Mouse (Mus musculus): ENCODE results near the gene Homer2. TPM values are rescaled to one million over a fixed set of nuclear protein-coding genes. Genes with fewer than 3 reads are reported as not detected.
A peak's percentile ranks its signal among the peaks of the same experiment; 100 is the strongest.

The Homer2 gene
- polyA plus RNA-seq (2015; fragmentation: Nextera tagmentation; extraction: Ambion mirVana) = 35.2 and 36.7 TPM in 2 replicates

- ATAC-seq (ENCODE audit: low FRiP score, low read depth) = no peak
- Histone ChIP-seq H3K36me3 (no peaks in the 10 kb centered on the region), H3K9ac (peak within 1 kb of the TSS; percentile 82), H3K27me3 (peaks cover 40% of the 10 kb centered on the region), H3K4me3 (peak within 1 kb of the TSS; percentile 72), H3K9me3 (0 out of 2 replicates have a peak, but pooled peaks cover 8% of the 10 kb centered on the region), H3K4me2 (replicated peaks) (peak within 1 kb of the TSS; percentile 83), H3K27ac (peak within 1 kb of the TSS; percentile 80), H3K4me1 (peaks cover 24% of the 10 kb centered on the region)
- WGBS = 74% methylated on average over 14 of the region's 14 CpGs
Observed at GRCm38 (mm10) chr7:81707471-81708140, at the start of gene Homer2. Gene Homer2, minus strand, starts transcription at chr7:81707527.

DNA sequence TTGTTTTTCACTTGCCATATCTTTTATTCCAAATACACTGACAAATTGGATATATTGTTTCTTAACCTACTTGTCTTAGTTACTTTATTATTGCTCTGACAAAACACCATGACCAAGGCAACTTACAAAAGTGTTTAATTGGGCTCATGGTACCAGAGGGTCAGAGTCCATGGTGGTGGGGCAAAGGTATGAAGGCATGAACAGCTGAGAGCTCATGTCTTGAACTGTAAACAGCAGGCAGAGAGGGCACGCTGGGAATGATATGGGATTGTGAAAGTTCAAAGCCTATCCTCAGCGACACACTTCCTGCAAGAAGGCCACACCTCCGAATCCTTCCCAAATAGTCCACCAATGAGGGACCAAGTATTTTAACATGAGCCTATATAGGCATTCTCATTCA, 40.6 kb upstream of the Homer2 start:
- H3K4me3 ChIP-seq = no peak overlapping the region
- H3K4me2 ChIP-seq (replicated peaks) = no peak overlapping the region
- no peaks in the 10 kb centered on the region for H3K27me3 ChIP-seq
- H3K9me3 ChIP-seq = no peaks in the 10 kb centered on the region
- WGBS = 87% methylated on average over 3 of the region's 3 CpGs
- H3K27ac ChIP-seq = no peak overlapping the region
- no peaks in the 10 kb centered on the region for H3K4me1 ChIP-seq
- no peak for ATAC-seq (ENCODE audit: low FRiP score, low read depth)
- no peak overlapping the region for H3K9ac ChIP-seq
- no peaks in the 10 kb centered on the region for H3K36me3 ChIP-seq

GRCm38 (mm10) chr7:81744145-81744544, 36.8 kb upstream of the Homer2 start:
- no peaks in the 10 kb centered on the region for H3K4me1 ChIP-seq
- H3K27me3 ChIP-seq = no peaks in the 10 kb centered on the region
- no peaks in the 10 kb centered on the region for H3K36me3 ChIP-seq
- H3K4me2 ChIP-seq (replicated peaks) = no peak overlapping the region
- H3K9ac ChIP-seq = no peak overlapping the region
- 56% methylated on average over 4 of the region's 4 CpGs for WGBS
- peak; percentile 51; the same call in 1 of the 2 replicates for ATAC-seq (ENCODE audit: low FRiP score, low read depth)
- H3K4me3 ChIP-seq = no peak overlapping the region
- no peaks in the 10 kb centered on the region for H3K9me3 ChIP-seq
- H3K27ac ChIP-seq = no peak overlapping the region

DNA sequence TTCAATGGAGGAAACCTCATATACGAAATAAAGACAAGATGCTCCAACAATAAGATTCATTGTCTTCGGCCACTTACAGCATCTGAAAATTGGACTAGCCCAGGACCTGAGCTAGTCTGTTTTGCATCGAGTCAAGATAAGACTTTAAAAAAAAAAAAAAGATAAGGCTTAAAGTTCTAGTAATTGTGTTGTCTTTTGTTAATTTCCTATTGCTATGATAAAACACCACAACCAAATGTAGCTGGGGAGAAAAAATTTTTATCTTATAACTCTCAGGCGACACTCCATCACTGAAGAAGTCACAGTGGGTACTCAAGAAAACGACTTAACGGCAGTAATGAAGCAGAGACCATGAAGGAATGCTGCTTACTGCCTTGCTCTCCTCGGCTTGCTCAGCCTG, 32.7 kb upstream of the Homer2 start:
- H3K9me3 ChIP-seq = no peaks in the 10 kb centered on the region
- peaks cover 7% of the 10 kb centered on the region; the same call in 1 of the 2 replicates for H3K4me1 ChIP-seq
- 88% methylated on average over 7 of the region's 7 CpGs for WGBS
- H3K4me2 ChIP-seq (replicated peaks) = no peak overlapping the region
- no peak for ATAC-seq (ENCODE audit: low FRiP score, low read depth)
- no peak overlapping the region for H3K4me3 ChIP-seq
- no peak overlapping the region for H3K27ac ChIP-seq
- H3K36me3 ChIP-seq = no peaks in the 10 kb centered on the region
- H3K27me3 ChIP-seq = no peaks in the 10 kb centered on the region
- H3K9ac ChIP-seq = no peak overlapping the region

DNA sequence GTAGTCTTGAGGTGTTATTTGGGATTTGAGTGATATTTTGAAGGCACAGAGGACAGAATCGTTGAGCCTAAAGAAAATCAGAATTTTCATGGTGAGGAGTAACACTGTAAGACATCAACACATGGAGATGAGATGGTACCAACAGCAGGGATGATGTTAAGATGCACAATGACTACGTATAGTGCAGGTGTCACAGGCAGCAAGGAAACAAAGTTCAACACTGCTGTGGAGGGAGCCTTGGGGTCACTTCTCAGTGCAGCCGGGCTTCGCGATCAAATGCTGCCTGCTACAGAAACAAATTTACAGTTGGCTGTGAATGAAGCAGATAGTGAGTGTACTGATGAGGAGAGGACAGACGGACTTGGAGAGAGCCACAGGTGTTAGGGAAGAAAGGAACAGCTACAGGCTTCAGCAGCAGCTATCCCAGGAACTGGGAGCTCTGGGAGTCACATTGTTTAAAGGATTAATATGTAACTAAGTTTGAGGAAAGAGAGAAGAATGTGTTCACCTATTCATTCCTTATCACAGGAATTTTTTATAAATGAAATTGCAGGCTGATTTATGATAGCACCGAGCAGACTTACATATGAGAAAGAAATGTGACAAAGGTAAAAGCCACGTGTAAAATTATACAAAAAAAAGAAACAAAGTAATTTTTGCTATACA, 31.5 kb upstream of the Homer2 start:
- H3K36me3 ChIP-seq = no peaks in the 10 kb centered on the region
- peaks cover 7% of the 10 kb centered on the region; the same call in 1 of the 2 replicates for H3K4me1 ChIP-seq
- 74% methylated on average over 8 of the region's 8 CpGs for WGBS

DNA sequence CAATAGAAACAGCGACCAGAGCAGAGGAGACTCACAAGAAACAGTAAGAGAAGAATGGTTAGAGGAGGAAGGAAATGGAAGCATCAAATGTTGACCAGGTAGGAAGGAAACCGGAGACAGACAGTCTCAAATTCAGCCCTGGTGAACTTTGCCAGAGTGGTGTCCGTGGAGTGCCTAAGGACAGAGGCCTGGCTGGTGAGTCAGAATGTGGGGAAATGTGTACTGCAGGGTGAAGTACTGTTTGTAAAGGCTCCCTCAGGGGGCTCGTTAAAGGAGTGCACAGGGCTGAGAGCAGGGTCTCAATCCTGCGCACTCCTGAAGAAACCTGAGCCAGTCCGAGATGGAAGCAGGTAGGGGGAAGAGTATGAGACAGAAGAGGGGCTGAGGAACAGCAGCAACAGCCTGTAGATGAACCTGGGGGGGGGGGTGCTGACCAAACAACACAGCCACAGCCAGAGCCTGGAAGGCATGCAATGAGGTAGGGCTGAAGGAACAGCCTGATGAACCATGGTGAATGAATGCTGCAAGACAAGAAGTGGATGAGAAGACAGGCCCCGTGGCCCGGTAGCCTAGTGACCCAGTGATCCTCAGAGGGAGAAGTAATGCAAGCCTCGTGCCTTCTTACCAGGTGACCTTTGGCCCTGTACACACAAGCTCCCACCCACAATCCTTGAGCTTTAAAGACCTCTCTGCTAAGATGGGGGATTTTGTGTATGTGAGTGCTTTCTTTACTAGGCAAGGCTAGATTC, 28.1 kb upstream of the Homer2 start:
- no peak overlapping the region for H3K9ac ChIP-seq
- no peak overlapping the region for H3K4me3 ChIP-seq
- WGBS = 54% methylated on average over 9 of the region's 9 CpGs
- no peak overlapping the region for H3K4me2 ChIP-seq (replicated peaks)
- H3K27me3 ChIP-seq = no peaks in the 10 kb centered on the region
- no peak for ATAC-seq (ENCODE audit: low FRiP score, low read depth)
- H3K36me3 ChIP-seq = no peaks in the 10 kb centered on the region
- H3K9me3 ChIP-seq = no peaks in the 10 kb centered on the region
- no peak overlapping the region for H3K27ac ChIP-seq
- peaks cover 7% of the 10 kb centered on the region; the same call in 1 of the 2 replicates for H3K4me1 ChIP-seq

More for the DNA sequence above, 31.5 kb upstream of the Homer2 start:
- H3K4me2 ChIP-seq (replicated peaks) = no peak overlapping the region
- no peak overlapping the region for H3K9ac ChIP-seq
- no peak overlapping the region for H3K4me3 ChIP-seq
- H3K27ac ChIP-seq = no peak overlapping the region
- no peaks in the 10 kb centered on the region for H3K27me3 ChIP-seq
- H3K9me3 ChIP-seq = no peaks in the 10 kb centered on the region
- ATAC-seq (ENCODE audit: low FRiP score, low read depth) = no peak

GRCm38 (mm10) chr7:81732183-81733089, 25.1 kb upstream of the Homer2 start:
- Histone ChIP-seq H3K27ac (no peak overlapping the region), H3K36me3 (no peaks in the 10 kb centered on the region), H3K4me1 (peaks cover 7% of the 10 kb centered on the region; the same call in 1 of the 2 replicates), H3K9me3 (no peaks in the 10 kb centered on the region), H3K4me3 (no peak overlapping the region), H3K27me3 (no peaks in the 10 kb centered on the region), H3K4me2 (replicated peaks) (no peak overlapping the region), H3K9ac (no peak overlapping the region)
- ATAC-seq (ENCODE audit: low FRiP score, low read depth) = no peak
- WGBS = 81% methylated on average over 12 of the region's 12 CpGs

DNA sequence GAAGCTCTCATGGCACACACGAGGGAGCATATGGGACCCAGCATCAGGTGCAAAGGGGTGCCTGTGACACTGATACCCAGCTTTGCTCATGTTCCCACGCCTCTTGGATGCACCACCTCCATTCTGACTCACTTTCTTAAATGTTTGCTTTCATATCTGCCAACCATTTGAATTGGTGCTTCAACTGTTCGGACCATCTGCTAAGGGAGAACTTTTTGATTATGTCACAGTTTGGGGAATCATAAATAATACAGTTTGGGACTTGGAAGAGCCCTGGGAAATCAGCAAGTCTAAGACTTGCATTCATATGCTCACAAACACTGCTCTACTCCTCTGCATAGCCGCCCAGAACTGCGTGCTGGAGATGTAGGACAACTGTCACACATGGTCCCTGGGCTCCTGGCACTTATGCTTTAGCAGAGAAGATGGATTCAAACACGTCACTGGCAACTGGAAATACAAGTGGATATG, 23.9 kb upstream of the Homer2 start:
- H3K27ac ChIP-seq = no peak overlapping the region

DNA sequence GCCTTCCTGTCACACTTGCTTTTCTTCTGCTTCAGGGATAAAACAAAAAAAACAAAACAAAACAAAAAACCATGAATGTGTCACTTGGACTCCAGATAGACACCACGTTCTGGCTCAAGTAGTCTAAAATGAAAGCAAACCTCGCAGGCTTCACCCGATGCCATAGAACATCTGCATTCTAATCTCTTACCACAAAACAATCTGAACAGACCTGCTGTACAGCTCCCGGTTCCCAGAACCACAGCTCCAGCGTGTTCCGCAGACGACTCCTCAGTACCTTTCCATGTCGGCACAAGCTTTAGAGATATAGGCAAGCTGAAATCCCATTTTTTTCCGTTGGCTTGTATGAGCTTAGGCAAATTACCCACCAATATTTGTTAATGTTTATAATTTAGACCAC, 22.5 kb upstream of the Homer2 start:
- 87% methylated on average over 9 of the region's 9 CpGs for WGBS

More for the DNA sequence above, 23.9 kb upstream of the Homer2 start:
- Histone ChIP-seq H3K27me3 (no peaks in the 10 kb centered on the region), H3K9ac (no peak overlapping the region), H3K4me3 (no peak overlapping the region), H3K4me2 (replicated peaks) (no peak overlapping the region), H3K9me3 (no peaks in the 10 kb centered on the region), H3K4me1 (peaks cover 14% of the 10 kb centered on the region), H3K36me3 (no peaks in the 10 kb centered on the region)
- 83% methylated on average over 6 of the region's 6 CpGs for WGBS
- no peak for ATAC-seq (ENCODE audit: low FRiP score, low read depth)

DNA sequence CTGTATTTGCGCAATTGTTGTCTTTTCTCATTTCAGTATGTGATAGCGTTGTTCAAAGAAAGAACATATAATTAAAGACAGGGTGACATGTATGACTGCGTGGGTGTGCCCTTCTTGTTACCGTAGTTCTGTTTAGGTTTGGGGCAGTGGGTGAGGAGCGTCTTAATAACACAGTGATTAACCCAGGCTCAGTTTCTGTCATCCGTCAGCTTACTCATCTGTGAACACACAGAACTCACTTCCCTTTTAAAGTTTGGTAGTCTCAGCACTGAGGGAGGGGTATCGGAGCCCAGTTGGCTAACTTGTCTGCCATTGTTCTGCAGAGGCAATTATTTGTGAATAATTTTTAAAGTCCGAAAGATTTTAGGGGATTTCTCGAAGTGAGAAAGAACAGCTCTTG, 20.4 kb upstream of the Homer2 start:
- Histone ChIP-seq H3K27me3 (no peaks in the 10 kb centered on the region), H3K9me3 (no peaks in the 10 kb centered on the region), H3K36me3 (no peaks in the 10 kb centered on the region), H3K27ac (no peak overlapping the region), H3K4me1 (peaks cover 20% of the 10 kb centered on the region), H3K4me3 (no peak overlapping the region), H3K4me2 (replicated peaks) (no peak overlapping the region), H3K9ac (no peak overlapping the region)
- WGBS = 77% methylated on average over 9 of the region's 9 CpGs
- ATAC-seq (ENCODE audit: low FRiP score, low read depth) = no peak

More for the DNA sequence above, 22.5 kb upstream of the Homer2 start:
- Histone ChIP-seq H3K4me3 (no peak overlapping the region), H3K27me3 (no peaks in the 10 kb centered on the region), H3K9me3 (no peaks in the 10 kb centered on the region), H3K4me2 (replicated peaks) (no peak overlapping the region), H3K27ac (no peak overlapping the region), H3K9ac (no peak overlapping the region), H3K36me3 (no peaks in the 10 kb centered on the region), H3K4me1 (peaks cover 15% of the 10 kb centered on the region)
- no peak for ATAC-seq (ENCODE audit: low FRiP score, low read depth)

DNA sequence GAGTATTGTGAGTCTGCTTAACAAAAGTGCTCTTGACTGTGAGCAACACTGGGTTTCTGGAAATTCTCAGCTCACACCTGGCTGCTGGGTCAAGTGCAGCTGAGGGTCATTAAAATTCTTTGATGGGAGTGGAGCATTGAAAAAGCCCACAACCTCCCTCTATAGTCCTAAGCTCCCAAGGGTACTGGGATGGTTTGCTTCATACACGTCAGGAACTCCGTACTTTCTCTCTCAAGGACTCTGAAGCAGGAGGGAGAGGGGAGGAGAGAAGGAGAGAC, 19.3 kb upstream of the Homer2 start:
- Histone ChIP-seq H3K9ac (no peak overlapping the region), H3K4me2 (replicated peaks) (peak overlapping the region; percentile 25), H3K27me3 (no peaks in the 10 kb centered on the region), H3K36me3 (no peaks in the 10 kb centered on the region), H3K4me1 (peaks cover 22% of the 10 kb centered on the region), H3K9me3 (no peaks in the 10 kb centered on the region), H3K4me3 (no peak overlapping the region), H3K27ac (peak overlapping the region; percentile 63; the same call in 1 of the 2 replicates)
- 10% methylated on average over 2 of the region's 2 CpGs for WGBS
- ATAC-seq (ENCODE audit: low FRiP score, low read depth) = peak; percentile 89

All from limb, embryonic 13.5 days (tissue).